Mouse (Mus musculus): ENCODE results near the gene Cacna1d.

DNA sequence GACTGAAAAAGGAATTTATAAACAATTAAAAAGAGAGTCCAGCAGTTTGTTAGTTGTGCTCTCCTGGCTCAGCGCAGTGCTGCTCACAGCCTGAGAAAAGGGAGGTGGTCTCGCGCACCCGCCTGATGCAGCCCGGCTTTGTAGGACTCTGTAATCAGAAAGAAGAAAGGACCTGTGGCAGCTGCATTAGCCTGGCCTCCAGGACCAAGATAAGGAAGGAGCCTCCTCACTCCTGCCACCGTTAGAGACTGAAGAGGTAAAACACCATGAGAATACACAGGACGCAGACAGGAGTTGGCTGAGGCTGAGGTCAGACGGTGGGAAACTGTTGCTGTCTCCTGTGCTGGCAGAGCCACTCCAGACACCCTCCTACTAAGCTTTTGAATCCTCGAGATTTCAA, at the start of gene Cacna1d:
- no peak for TF ChIP-seq CTCF (IDR thresholded peaks at IDR 0.05; ENCODE audit: extremely low read depth, insufficient read depth, insufficient read length, insufficient replicate concordance)
- TF ChIP-seq POLR2A (IDR thresholded peaks at IDR 0.05; ENCODE audit: low read depth, low read length) = no peak
